Mouse (Mus musculus): Measurements from ENCODE around the gene Kif5c. TPM values are rescaled to one million over a fixed set of nuclear protein-coding genes. Genes with fewer than 3 reads are reported as not detected.

Gene Kif5c
- polyA plus RNA-seq, 1 experiment: 0.65 TPM

DNA sequence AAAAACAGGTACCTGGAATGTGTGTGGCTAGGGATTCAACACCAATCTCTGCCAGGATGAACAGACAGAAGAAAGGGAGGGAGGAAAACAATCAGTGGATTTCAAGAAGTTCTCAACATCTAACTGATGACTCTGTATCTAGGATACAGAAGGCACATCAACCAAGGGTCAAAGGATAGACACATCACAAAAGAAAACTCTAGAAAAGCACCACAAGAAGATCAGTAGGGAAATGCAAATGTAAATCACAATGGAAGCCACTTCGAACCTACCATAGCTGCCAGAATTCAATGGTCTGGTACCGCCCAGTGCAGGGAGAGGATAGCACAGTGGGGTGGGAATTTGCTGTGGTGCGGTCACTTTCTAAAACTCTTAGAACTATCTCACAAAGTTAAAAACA lies 45.8 kb upstream of the Kif5c start:
- Histone ChIP-seq H3K36me3 (ENCODE audit: control insufficient read depth, insufficient read depth, low read length) (no peaks in the 10 kb centered on the region), H3K4me3 (ENCODE audit: low read depth, low read length) (no peak overlapping the region), H3K27ac (ENCODE audit: insufficient read depth, low read depth, low read length) (no peak overlapping the region), H3K27me3 (ENCODE audit: control insufficient read depth, insufficient read depth, low read length) (no peaks in the 10 kb centered on the region), H3K4me1 (ENCODE audit: control insufficient read depth, insufficient read depth, insufficient read length, low read length) (no peaks in the 10 kb centered on the region)
- 93% methylated on average over 3 of the region's 3 CpGs for WGBS
- no peak for TF ChIP-seq POLR2A (IDR thresholded peaks at IDR 0.05; ENCODE audit: low read depth, low read length)
- TF ChIP-seq CTCF (IDR thresholded peaks at IDR 0.05; ENCODE audit: extremely low read depth, insufficient read length, insufficient replicate concordance, low read depth, low read length): no peak

DNA sequence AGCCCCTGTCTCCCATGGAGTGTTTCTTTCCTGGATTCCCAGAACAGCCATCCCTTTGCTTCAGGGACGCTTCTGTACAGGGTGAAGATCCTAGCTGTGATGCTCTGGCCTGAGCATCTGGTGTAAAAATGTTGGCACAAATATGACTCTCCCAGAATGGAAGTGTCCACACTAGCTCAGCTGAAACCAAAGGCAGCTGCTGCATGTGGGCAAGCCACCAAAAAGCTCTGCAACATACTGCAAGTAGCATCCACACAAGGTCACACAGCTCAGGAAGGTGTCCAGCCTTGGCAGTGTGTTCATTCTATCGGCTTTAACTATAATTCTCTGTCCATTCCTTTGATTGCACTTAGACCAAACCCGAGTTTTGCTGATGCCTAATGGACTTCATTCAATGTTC lies 38.5 kb upstream of the Kif5c start:
- H3K4me3 ChIP-seq (ENCODE audit: low read depth, low read length): no peak overlapping the region
- no peaks in the 10 kb centered on the region for H3K27me3 ChIP-seq (ENCODE audit: control insufficient read depth, insufficient read depth, low read length)
- H3K27ac ChIP-seq (ENCODE audit: insufficient read depth, low read depth, low read length): no peak overlapping the region
- no peaks in the 10 kb centered on the region for H3K36me3 ChIP-seq (ENCODE audit: control insufficient read depth, insufficient read depth, low read length)
- WGBS: 77% methylated on average over 3 of the region's 3 CpGs
- H3K4me1 ChIP-seq (ENCODE audit: control insufficient read depth, insufficient read depth, insufficient read length, low read length): no peaks in the 10 kb centered on the region
- TF ChIP-seq POLR2A (IDR thresholded peaks at IDR 0.05; ENCODE audit: low read depth, low read length) (no peak), CTCF (IDR thresholded peaks at IDR 0.05; ENCODE audit: extremely low read depth, insufficient read length, insufficient replicate concordance, low read depth, low read length) (no peak)

DNA sequence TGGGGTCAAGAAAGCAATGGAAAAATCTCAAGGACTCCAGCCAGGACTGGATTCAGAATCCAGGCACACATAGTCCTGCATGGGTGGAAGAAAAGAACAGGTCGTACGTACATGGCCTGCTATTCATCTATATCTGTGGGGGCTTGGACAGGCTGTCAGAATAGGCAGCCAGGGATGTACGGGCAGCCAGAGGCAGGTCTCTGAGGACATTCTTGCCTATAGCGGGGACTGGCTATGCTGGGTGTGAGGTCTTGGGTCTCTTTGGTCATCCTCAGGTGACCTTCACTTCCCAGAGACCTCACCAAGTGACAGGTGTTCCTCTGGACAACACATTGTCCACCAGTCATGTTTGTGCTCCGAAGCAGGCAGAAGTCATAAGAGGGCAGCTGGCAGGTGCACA lies 36.6 kb upstream of the Kif5c start:
- 88% methylated on average over 5 of the region's 5 CpGs for WGBS
- H3K27me3 ChIP-seq (ENCODE audit: control insufficient read depth, insufficient read depth, low read length): no peaks in the 10 kb centered on the region
- no peak overlapping the region for H3K27ac ChIP-seq (ENCODE audit: insufficient read depth, low read depth, low read length)
- H3K4me3 ChIP-seq (ENCODE audit: low read depth, low read length): no peak overlapping the region
- TF ChIP-seq CTCF (IDR thresholded peaks at IDR 0.05; ENCODE audit: extremely low read depth, insufficient read length, insufficient replicate concordance, low read depth, low read length): no peak
- no peak for TF ChIP-seq POLR2A (IDR thresholded peaks at IDR 0.05; ENCODE audit: low read depth, low read length)
- H3K4me1 ChIP-seq (ENCODE audit: control insufficient read depth, insufficient read depth, insufficient read length, low read length): no peaks in the 10 kb centered on the region
- H3K36me3 ChIP-seq (ENCODE audit: control insufficient read depth, insufficient read depth, low read length): no peaks in the 10 kb centered on the region

DNA sequence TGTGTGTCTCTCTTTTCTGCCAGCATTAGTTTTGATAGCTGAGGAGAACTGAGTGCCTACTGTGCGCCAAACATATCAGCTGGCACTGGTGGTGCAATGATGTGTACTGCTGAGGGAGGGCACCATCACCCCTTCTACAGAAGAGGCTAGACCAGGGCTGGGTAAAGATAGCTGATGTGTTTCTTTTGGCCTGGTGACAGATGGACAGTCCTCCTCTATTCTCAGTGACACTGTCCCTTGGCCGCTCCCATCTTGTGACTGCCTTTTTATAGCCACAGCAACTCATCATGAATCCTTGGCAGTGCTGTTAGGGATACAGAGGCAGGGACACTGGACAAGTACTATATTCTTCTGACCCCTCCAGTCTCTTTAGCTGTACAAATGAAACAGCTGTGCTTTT lies 35.8 kb upstream of the Kif5c start:
- H3K27me3 ChIP-seq (ENCODE audit: control insufficient read depth, insufficient read depth, low read length): no peaks in the 10 kb centered on the region
- TF ChIP-seq POLR2A (IDR thresholded peaks at IDR 0.05; ENCODE audit: low read depth, low read length) (no peak), CTCF (IDR thresholded peaks at IDR 0.05; ENCODE audit: extremely low read depth, insufficient read length, insufficient replicate concordance, low read depth, low read length) (no peak)
- H3K27ac ChIP-seq (ENCODE audit: insufficient read depth, low read depth, low read length): no peak overlapping the region
- H3K4me1 ChIP-seq (ENCODE audit: control insufficient read depth, insufficient read depth, insufficient read length, low read length): no peaks in the 10 kb centered on the region
- H3K4me3 ChIP-seq (ENCODE audit: low read depth, low read length): no peak overlapping the region
- WGBS: 92% methylated on average over 2 of the region's 2 CpGs
- H3K36me3 ChIP-seq (ENCODE audit: control insufficient read depth, insufficient read depth, low read length): no peaks in the 10 kb centered on the region

DNA sequence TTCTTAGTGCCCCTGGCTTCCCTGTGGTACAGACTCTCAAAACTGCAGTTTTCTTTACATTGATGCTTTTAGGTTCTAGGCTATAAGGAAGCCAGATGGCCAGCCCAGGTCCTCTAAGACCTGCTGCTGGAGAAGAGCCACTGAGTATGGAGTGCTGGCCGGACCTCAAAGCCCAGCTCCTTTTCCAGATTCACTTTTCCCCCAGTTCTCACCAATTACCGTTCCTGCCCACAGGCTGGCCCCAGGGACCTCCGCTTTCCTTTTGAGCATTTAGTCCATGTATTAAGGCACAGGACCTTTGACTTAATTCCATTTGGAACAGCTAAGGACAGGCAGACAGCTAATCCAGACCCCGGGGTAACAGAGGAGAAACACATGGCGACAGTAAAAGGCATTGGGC lies 28.6 kb upstream of the Kif5c start:
- WGBS: 73% methylated on average over 5 of the region's 5 CpGs
- Histone ChIP-seq H3K27ac (ENCODE audit: insufficient read depth, low read depth, low read length) (no peak overlapping the region), H3K4me1 (ENCODE audit: control insufficient read depth, insufficient read depth, insufficient read length, low read length) (no peaks in the 10 kb centered on the region), H3K4me3 (ENCODE audit: low read depth, low read length) (no peak overlapping the region), H3K27me3 (ENCODE audit: control insufficient read depth, insufficient read depth, low read length) (no peaks in the 10 kb centered on the region), H3K36me3 (ENCODE audit: control insufficient read depth, insufficient read depth, low read length) (no peaks in the 10 kb centered on the region)
- no peak for TF ChIP-seq CTCF (IDR thresholded peaks at IDR 0.05; ENCODE audit: extremely low read depth, insufficient read length, insufficient replicate concordance, low read depth, low read length)
- TF ChIP-seq POLR2A (IDR thresholded peaks at IDR 0.05; ENCODE audit: low read depth, low read length): no peak

DNA sequence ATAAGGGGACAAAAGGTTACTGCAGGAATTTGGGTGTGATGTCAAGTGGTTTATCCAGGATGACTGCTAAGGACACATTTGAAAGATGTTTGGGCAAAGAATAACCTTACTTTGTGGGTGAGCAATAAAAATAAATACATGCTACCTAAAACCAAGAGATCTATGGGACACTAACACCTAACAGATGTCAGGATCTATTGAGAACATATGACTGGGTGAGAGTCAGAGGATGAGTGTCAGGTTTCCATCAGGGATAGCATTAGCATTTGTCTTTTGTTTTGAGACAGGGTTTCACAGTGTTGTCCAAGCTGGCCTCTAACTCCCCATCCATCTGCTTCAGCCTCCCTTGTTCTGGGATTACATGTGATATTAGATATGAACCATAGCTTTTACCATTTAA lies 26.2 kb upstream of the Kif5c start:
- H3K27ac ChIP-seq (ENCODE audit: insufficient read depth, low read depth, low read length): no peak overlapping the region
- H3K27me3 ChIP-seq (ENCODE audit: control insufficient read depth, insufficient read depth, low read length): no peaks in the 10 kb centered on the region
- TF ChIP-seq CTCF (IDR thresholded peaks at IDR 0.05; ENCODE audit: extremely low read depth, insufficient read length, insufficient replicate concordance, low read depth, low read length): no peak
- TF ChIP-seq POLR2A (IDR thresholded peaks at IDR 0.05; ENCODE audit: low read depth, low read length): no peak
- H3K36me3 ChIP-seq (ENCODE audit: control insufficient read depth, insufficient read depth, low read length): no peaks in the 10 kb centered on the region
- H3K4me3 ChIP-seq (ENCODE audit: low read depth, low read length): no peak overlapping the region
- no peaks in the 10 kb centered on the region for H3K4me1 ChIP-seq (ENCODE audit: control insufficient read depth, insufficient read depth, insufficient read length, low read length)

DNA sequence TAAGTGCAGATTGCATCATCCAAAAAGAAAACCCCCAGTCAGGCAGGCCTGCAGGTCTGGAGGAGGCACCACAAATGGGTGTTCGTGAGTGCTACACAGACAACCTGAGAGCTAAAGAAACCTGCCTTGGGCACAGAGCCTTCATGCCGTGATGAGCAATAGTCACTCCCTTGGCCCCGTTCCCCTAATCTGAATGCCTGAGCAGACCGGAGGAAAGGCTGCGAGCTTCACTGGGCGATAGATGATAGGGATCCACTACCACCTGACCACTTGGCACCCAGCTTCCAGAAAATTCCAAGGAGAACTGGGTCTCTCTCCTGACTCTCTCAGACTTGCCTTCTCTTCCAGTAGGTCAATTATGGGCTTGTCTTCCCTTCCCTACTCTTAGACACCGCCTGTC lies 24.2 kb upstream of the Kif5c start:
- Histone ChIP-seq H3K27me3 (ENCODE audit: control insufficient read depth, insufficient read depth, low read length) (no peaks in the 10 kb centered on the region), H3K4me1 (ENCODE audit: control insufficient read depth, insufficient read depth, insufficient read length, low read length) (no peaks in the 10 kb centered on the region), H3K27ac (ENCODE audit: insufficient read depth, low read depth, low read length) (no peak overlapping the region), H3K36me3 (ENCODE audit: control insufficient read depth, insufficient read depth, low read length) (no peaks in the 10 kb centered on the region), H3K4me3 (ENCODE audit: low read depth, low read length) (no peak overlapping the region)
- WGBS: 78% methylated on average over 7 of the region's 7 CpGs
- TF ChIP-seq POLR2A (IDR thresholded peaks at IDR 0.05; ENCODE audit: low read depth, low read length) (no peak), CTCF (IDR thresholded peaks at IDR 0.05; ENCODE audit: extremely low read depth, insufficient read length, insufficient replicate concordance, low read depth, low read length) (no peak)

DNA sequence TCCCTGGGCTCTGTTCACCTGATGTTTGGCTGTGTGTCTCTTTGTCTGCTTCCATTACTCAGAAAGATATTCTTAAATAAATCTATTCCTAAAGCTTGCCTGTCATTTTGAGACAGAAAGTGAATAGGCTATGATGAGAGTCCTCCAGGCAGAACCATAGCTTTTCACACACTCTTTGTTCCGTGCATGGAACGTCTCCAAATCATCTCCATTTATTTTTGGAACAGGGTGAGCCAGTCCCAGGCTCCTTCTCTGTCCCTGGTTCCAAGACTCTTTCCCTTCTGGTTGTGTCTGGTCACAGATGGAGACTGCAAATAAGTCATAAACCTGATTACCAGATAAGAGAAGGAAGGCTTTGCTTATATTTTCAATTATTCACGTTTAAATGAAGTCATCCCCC lies 22.8 kb upstream of the Kif5c start:
- Histone ChIP-seq H3K27me3 (ENCODE audit: control insufficient read depth, insufficient read depth, low read length) (no peaks in the 10 kb centered on the region), H3K4me3 (ENCODE audit: low read depth, low read length) (no peak overlapping the region), H3K27ac (ENCODE audit: insufficient read depth, low read depth, low read length) (no peak overlapping the region), H3K36me3 (ENCODE audit: control insufficient read depth, insufficient read depth, low read length) (no peaks in the 10 kb centered on the region), H3K4me1 (ENCODE audit: control insufficient read depth, insufficient read depth, insufficient read length, low read length) (no peaks in the 10 kb centered on the region)
- 57% methylated on average over 3 of the region's 3 CpGs for WGBS
- no peak for TF ChIP-seq CTCF (IDR thresholded peaks at IDR 0.05; ENCODE audit: extremely low read depth, insufficient read length, insufficient replicate concordance, low read depth, low read length)
- no peak for TF ChIP-seq POLR2A (IDR thresholded peaks at IDR 0.05; ENCODE audit: low read depth, low read length)
